Mouse (Mus musculus) liver, adult 2 months (tissue): ENCODE data around the gene Slc26a10.

Source experiments
- CTCF ChIP-seq: fragments of 200-500 bp; IDR thresholded peaks from 2 replicates; pipeline ENCODE4 v1.5.1; 2011; ENCODE audit warnings: low read depth, low read length, control low read depth
- POLR2A ChIP-seq: fragments of 200-500 bp; IDR thresholded peaks from 2 replicates; pipeline ENCODE4 v1.6.1; 2011; ENCODE audit warnings: low read length, control low read depth; ENCODE audit not compliant: insufficient read depth; ENCODE audit errors: extremely low read depth

DNA sequence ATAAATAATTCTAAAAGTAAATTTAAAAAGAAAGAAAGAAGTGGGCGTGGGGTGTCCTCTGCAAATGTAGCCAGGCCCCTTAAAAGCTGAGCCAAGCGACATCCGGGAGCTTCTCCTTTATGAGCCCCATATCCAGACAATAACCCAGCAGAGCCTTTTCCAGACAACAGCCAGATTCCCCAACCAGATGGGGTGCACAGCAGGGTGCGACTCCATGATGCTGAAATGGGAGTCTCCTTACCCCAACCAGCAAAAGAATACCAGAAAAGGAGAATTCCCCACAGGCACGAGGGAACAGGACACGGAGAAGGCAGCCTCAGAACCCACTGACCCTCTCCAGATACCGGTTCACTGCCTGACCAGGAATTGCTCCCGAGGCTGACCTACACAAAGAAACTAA is 37.2 kb downstream of the Slc26a10 start:
- TF ChIP-seq CTCF (no peak), POLR2A (no peak)
